Mouse (Mus musculus) bone marrow, adult 2 months (tissue): ENCODE data around the gene Hnrnpa3.

Experiments
- CTCF ChIP-seq: fragments of 200-500 bp; IDR thresholded peaks from 2 replicates; pipeline ENCODE4 v1.5.1; 2011; ENCODE audit warnings: low read length, control low read depth; ENCODE audit not compliant: control insufficient read depth, insufficient read depth
- POLR2A ChIP-seq: fragments of 200-500 bp; IDR thresholded peaks from 2 replicates; pipeline ENCODE4 v1.6.1; 2011; ENCODE audit warnings: low read depth, mild to moderate bottlenecking, control low read depth, low read length, borderline replicate concordance; ENCODE audit not compliant: control insufficient read depth

DNA sequence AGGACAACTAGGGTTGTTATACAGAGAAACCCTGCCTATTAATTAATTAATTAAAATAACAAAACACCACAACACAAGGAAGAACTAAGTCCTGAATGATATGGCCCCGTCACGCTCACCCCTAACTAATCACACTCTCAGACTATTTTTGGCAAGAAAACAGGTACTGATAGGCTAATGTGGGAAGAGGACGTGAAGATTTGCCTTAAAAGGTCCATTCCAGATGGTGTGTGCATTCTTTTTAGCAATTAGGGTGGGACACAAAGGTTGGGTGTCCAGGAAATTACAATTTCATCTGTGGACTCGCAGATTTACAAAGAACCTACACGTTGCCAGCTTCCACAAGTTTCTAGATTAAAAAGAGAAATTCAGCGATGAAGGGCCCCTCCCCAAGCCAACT is 27.0 kb upstream of the Hnrnpa3 start:
- TF ChIP-seq CTCF: no peak
- no peak for TF ChIP-seq POLR2A
